Mouse (Mus musculus) G1E-ER4 (cell line): ENCODE data around the gene Spin1. TPM values are rescaled to one million over a fixed set of nuclear protein-coding genes. Genes with fewer than 3 reads are reported as not detected.

Experiments used
- GATA1 ChIP-seq: IDR thresholded peaks from one replicate; pipeline ENCODE4 v1.8.0; 2012; ENCODE audit warnings: low read length, inconsistent platforms
- polyA plus RNA-seq: library from polyadenylated mRNA; stranded (reverse); fragments of >175 nt; gene quantifications from 2 replicates; pipeline ENCODE4 v1.2.3, GENCODE M21; 2012

Gene Spin1
- polyA plus RNA-seq, 1 experiment, result 7.1 TPM

- TF ChIP-seq GATA1, result no peak
These were observed 11.6 kb upstream of the Spin1 start for GRCm38 (mm10) chr13:51089058-51089457.

GRCm38 (mm10) chr13:51090105-51090661 is 10.5 kb upstream of the Spin1 start:
- TF ChIP-seq GATA1, result no peak

GRCm38 (mm10) chr13:51093430-51093829 is 7.2 kb upstream of the Spin1 start:
- TF ChIP-seq GATA1, result no peak

GRCm38 (mm10) chr13:51094323-51095195 is 6.1 kb upstream of the Spin1 start:
- no peak for TF ChIP-seq GATA1

- TF ChIP-seq GATA1, result no peak
These were observed 5.4 kb upstream of the Spin1 start for GRCm38 (mm10) chr13:51095196-51095715.

GRCm38 (mm10) chr13:51096644-51097043 is 4.0 kb upstream of the Spin1 start:
- no peak for TF ChIP-seq GATA1

- TF ChIP-seq GATA1, result no peak
These were observed 984 bp upstream of the Spin1 start for GRCm38 (mm10) chr13:51099560-51100232.

- TF ChIP-seq GATA1, result no peak
These were observed 516 bp downstream of the Spin1 start for GRCm38 (mm10) chr13:51101016-51101776.

GRCm38 (mm10) chr13:51101777-51102132 is 1.1 kb downstream of the Spin1 start:
- no peak for TF ChIP-seq GATA1

GRCm38 (mm10) chr13:51103111-51103725 is 2.5 kb downstream of the Spin1 start:
- TF ChIP-seq GATA1, result no peak

- TF ChIP-seq GATA1, result no peak
These were observed 3.4 kb downstream of the Spin1 start for GRCm38 (mm10) chr13:51103861-51104650.

GRCm38 (mm10) chr13:51105861-51106655 is 5.4 kb downstream of the Spin1 start:
- TF ChIP-seq GATA1, result no peak

- no peak for TF ChIP-seq GATA1
These were observed 6.1 kb downstream of the Spin1 start for GRCm38 (mm10) chr13:51106816-51107215.
